Mouse (Mus musculus) lung, postnatal 0 days (tissue): ENCODE results near the gene Prss48.

Source experiments
- CTCF ChIP-seq: IDR thresholded peaks from 2 replicates; pipeline ENCODE4 v1.5.1; 2016; ENCODE audit warnings: antibody characterized with exemption, mild to moderate bottlenecking
- EP300 ChIP-seq: IDR thresholded peaks from 2 replicates; pipeline ENCODE4 v1.6.1; 2016; ENCODE audit warnings: antibody characterized with exemption, mild to moderate bottlenecking, control low read depth

DNA sequence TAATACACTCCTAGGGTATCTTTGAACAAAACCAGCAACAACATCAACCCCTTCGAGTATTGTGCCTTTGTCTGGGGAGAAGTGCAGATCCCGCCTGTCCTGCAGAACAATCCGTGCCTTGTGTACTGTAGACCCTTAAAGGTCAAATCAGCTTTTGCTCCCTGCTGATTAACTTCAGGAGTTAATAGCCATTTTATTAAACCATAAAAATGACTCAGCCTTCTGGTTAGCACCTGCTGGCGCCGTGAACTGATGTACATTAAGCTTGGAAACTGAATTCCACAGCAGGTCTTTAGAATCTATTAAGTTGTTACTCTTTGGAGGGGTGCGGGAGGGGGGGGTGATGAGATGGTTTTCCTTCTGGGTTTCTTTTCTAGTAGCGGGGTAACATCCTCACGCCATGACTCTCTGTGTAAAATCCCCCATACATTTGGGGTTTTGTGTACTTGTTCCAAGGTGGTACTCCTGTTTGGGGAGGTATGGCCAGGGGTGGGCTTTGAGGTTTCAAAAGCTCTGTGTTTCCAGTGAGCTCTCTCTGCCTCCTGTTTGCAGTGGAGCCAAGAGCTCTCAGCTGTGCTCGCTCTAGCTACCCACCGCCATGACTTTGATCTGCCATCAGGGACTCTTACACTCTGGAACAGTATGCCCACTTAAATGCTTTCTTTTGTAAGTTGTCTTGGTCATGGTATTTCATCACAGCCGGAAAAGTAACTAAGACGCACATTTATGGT lies 21.9 kb upstream of the Prss48 start:
- TF ChIP-seq EP300, result no peak
- TF ChIP-seq CTCF, result no peak
